Mouse (Mus musculus): ENCODE data around the gene B9d2. TPM values are rescaled to one million over a fixed set of nuclear protein-coding genes. Genes with fewer than 3 reads are reported as not detected.

B9d2 gene
- polyA plus RNA-seq, 1 experiment from 2014 or later: 38.2 TPM

DNA sequence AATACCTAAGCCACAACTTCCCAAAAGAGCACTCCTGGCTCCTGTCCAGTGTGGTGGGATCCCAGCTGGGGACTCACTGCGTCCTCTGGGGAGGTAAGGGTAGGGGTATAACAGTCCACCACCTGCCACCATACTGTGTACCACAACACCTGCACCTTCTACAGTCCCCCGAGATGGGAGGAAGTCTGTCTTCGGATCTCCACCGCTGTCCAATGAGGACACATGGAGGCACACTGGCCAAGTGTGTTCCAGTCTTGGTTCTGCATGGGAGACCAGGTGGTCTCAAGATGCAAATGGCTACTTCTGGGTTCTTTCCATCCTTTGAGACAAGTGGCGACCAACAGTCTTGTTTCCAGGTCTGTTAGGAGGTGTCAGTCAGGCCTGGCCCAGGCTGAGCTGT lies 30.6 kb downstream of the B9d2 start:
- peaks cover 43% of the 10 kb centered on the region for H3K4me1 ChIP-seq (replicated peaks; ENCODE audit: control insufficient read depth, insufficient read depth, low read length)

DNA sequence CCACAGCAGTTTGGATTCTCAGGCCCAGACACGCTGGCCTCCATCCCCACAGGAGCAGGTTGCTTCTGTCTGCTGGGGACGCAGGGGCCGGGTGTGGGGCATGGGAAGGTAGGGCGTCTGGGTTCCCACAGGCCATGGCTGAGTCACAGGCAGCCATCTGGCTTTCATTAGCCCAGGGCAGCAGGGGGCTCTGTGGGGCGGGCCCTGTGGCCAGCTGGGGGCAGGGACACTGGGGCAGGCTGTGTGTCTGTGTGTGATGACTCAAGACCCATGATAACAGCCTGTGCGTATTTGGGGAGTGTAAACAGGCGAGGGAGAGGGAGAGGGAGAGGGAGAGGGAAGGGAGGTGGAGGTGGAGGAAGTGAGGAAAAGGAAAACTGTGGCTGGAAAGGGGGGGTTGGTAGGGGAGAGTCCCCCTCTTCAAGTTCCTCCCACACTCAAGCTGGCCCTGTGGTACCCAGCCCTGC lies 31.2 kb downstream of the B9d2 start:
- Histone ChIP-seq H3K27ac (ENCODE audit: low read depth, low read length) (peak overlapping the region; percentile 67; the same call in 1 of the 2 replicates), H3K4me2 (no peak overlapping the region), H3K4me1 (replicated peaks; ENCODE audit: control insufficient read depth, insufficient read depth, low read length) (peaks cover 39% of the 10 kb centered on the region), H3K36me3 (ENCODE audit: control insufficient read depth, insufficient read depth, low read length) (peaks cover 35% of the 10 kb centered on the region), H3K9me3 (ENCODE audit: control insufficient read depth, low read length) (no peaks in the 10 kb centered on the region), H3K4me3 (ENCODE audit: low read depth, low read length) (no peak overlapping the region), H3K27me3 (replicated peaks; ENCODE audit: control insufficient read depth, insufficient read depth, low read length) (no peaks in the 10 kb centered on the region), H3K9ac (ENCODE audit: low read depth, low read length) (no peak overlapping the region)
- ATAC-seq (replicated peaks; ENCODE audit: low FRiP score) (peak; percentile 48), DNase-seq (ENCODE audit: low spot score) (peak; percentile 56)
- WGBS: 22% methylated on average over 7 of the region's 7 CpGs

More for the DNA sequence above, 30.6 kb downstream of the B9d2 start:
- DNase-seq (ENCODE audit: low spot score): no peak
- no peak for ATAC-seq (replicated peaks; ENCODE audit: low FRiP score)
- Histone ChIP-seq H3K27ac (ENCODE audit: low read depth, low read length) (peak overlapping the region; percentile 33; the same call in 1 of the 2 replicates), H3K4me2 (no peak overlapping the region), H3K9ac (ENCODE audit: low read depth, low read length) (no peak overlapping the region), H3K4me3 (ENCODE audit: low read depth, low read length) (no peak overlapping the region), H3K36me3 (ENCODE audit: control insufficient read depth, insufficient read depth, low read length) (peaks cover 34% of the 10 kb centered on the region), H3K9me3 (ENCODE audit: control insufficient read depth, low read length) (no peaks in the 10 kb centered on the region), H3K27me3 (replicated peaks; ENCODE audit: control insufficient read depth, insufficient read depth, low read length) (no peaks in the 10 kb centered on the region)
- WGBS: 71% methylated on average over 5 of the region's 5 CpGs

DNA sequence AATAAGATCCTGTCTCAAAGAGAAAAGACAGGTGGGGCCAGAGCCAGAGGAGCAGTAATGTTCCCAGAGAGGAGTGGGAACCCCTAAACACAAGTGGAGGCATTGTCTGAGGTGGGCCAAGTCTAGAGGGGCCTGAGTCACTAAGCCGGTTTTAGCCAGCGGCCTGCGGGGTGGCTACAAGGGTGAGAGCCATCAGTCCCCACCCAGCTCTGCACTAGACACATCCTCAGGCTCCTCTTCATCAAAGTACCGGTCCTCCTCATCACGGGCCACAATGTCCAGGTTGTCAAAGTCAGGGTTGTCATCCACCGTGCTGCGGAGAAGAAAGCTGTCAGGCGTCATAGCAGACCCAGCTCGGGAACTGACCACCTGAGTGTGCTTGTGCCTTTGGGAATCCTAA lies 32.2 kb downstream of the B9d2 start:
- DNase-seq (ENCODE audit: low spot score) (no peak), ATAC-seq (replicated peaks; ENCODE audit: low FRiP score) (no peak)
- Histone ChIP-seq H3K27me3 (replicated peaks; ENCODE audit: control insufficient read depth, insufficient read depth, low read length) (no peaks in the 10 kb centered on the region), H3K36me3 (ENCODE audit: control insufficient read depth, insufficient read depth, low read length) (peaks cover 35% of the 10 kb centered on the region), H3K4me1 (replicated peaks; ENCODE audit: control insufficient read depth, insufficient read depth, low read length) (peaks cover 35% of the 10 kb centered on the region), H3K9ac (ENCODE audit: low read depth, low read length) (no peak overlapping the region), H3K4me2 (no peak overlapping the region), H3K27ac (ENCODE audit: low read depth, low read length) (no peak overlapping the region), H3K4me3 (ENCODE audit: low read depth, low read length) (no peak overlapping the region), H3K9me3 (ENCODE audit: control insufficient read depth, low read length) (no peaks in the 10 kb centered on the region)
- whole genome bisulfite sequencing: 85% methylated on average over 9 of the region's 9 CpGs

- WGBS: 91% methylated on average over 8 of the region's 8 CpGs
- no peaks in the 10 kb centered on the region for H3K9me3 ChIP-seq (ENCODE audit: control insufficient read depth, low read length)
- H3K36me3 ChIP-seq (ENCODE audit: control insufficient read depth, insufficient read depth, low read length): peaks cover 35% of the 10 kb centered on the region
- H3K4me1 ChIP-seq (replicated peaks; ENCODE audit: control insufficient read depth, insufficient read depth, low read length): peaks cover 34% of the 10 kb centered on the region
- H3K4me3 ChIP-seq (ENCODE audit: low read depth, low read length): no peak overlapping the region
- H3K4me2 ChIP-seq: no peak overlapping the region
- H3K27ac ChIP-seq (ENCODE audit: low read depth, low read length): no peak overlapping the region
- no peak for ATAC-seq (replicated peaks; ENCODE audit: low FRiP score)
- no peak overlapping the region for H3K9ac ChIP-seq (ENCODE audit: low read depth, low read length)
- DNase-seq (ENCODE audit: low spot score): no peak
- no peaks in the 10 kb centered on the region for H3K27me3 ChIP-seq (replicated peaks; ENCODE audit: control insufficient read depth, insufficient read depth, low read length)
These were observed 34.0 kb downstream of the B9d2 start for GRCm38 (mm10) chr7:25714581-25714980.

- Histone ChIP-seq H3K4me2 (no peak overlapping the region), H3K4me1 (replicated peaks; ENCODE audit: control insufficient read depth, insufficient read depth, low read length) (peaks cover 27% of the 10 kb centered on the region), H3K9ac (ENCODE audit: low read depth, low read length) (no peak overlapping the region), H3K9me3 (ENCODE audit: control insufficient read depth, low read length) (no peaks in the 10 kb centered on the region), H3K27me3 (replicated peaks; ENCODE audit: control insufficient read depth, insufficient read depth, low read length) (no peaks in the 10 kb centered on the region), H3K4me3 (ENCODE audit: low read depth, low read length) (no peak overlapping the region), H3K27ac (ENCODE audit: low read depth, low read length) (no peak overlapping the region), H3K36me3 (ENCODE audit: control insufficient read depth, insufficient read depth, low read length) (peaks cover 38% of the 10 kb centered on the region)
- ATAC-seq (replicated peaks; ENCODE audit: low FRiP score) (no peak), DNase-seq (ENCODE audit: low spot score) (no peak)
- 94% methylated on average over 22 of the region's 22 CpGs for WGBS
These were observed 35.2 kb downstream of the B9d2 start for GRCm38 (mm10) chr7:25715731-25716271.

- Histone ChIP-seq H3K9me3 (ENCODE audit: control insufficient read depth, low read length) (no peaks in the 10 kb centered on the region), H3K4me1 (replicated peaks; ENCODE audit: control insufficient read depth, insufficient read depth, low read length) (peaks cover 19% of the 10 kb centered on the region), H3K4me2 (peak overlapping the region; percentile 77), H3K9ac (ENCODE audit: low read depth, low read length) (no peak overlapping the region; the same call in 1 of the 2 replicates), H3K27ac (ENCODE audit: low read depth, low read length) (no peak overlapping the region), H3K27me3 (replicated peaks; ENCODE audit: control insufficient read depth, insufficient read depth, low read length) (no peaks in the 10 kb centered on the region), H3K4me3 (ENCODE audit: low read depth, low read length) (peak overlapping the region; percentile 65), H3K36me3 (ENCODE audit: control insufficient read depth, insufficient read depth, low read length) (peaks cover 43% of the 10 kb centered on the region)
- ATAC-seq (replicated peaks; ENCODE audit: low FRiP score) (no peak), DNase-seq (ENCODE audit: low spot score) (no peak)
- 90% methylated on average over 3 of the region's 3 CpGs for WGBS
These were observed 36.9 kb downstream of the B9d2 start for GRCm38 (mm10) chr7:25717478-25717877.

DNA sequence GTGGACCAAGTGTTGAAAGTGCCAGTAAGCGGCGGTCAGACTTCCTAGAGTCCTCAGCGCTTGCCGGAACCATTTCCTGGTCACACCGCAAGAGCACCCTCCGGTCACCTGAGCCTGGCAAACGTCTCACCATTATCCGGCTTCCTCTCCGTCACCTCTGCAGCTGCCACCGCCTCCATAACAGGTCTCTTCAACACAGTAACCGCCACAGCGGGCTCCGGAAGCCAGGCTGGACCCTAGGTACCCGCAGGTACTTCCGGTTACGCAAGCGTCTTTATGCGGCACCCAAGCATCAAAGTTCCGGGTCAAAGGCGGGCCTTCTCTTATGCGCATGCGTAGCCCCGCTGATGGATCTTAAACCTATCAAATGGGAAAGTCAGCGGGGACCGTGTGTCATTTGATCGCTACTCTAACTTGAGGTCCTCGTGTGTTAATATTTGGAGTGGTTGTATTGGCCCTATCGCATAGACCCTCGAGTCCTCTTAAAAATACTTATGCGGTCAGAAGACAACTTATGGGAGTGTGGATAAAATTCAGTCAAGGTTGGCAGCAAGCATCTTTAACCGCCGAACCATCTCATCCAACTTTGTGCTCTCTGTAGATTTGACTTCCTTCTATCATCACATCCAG lies 38.3 kb downstream of the B9d2 start, which contains the start of gene Ccdc97:
TSS of gene Ccdc97 (minus strand) at position 301 of the 630 bp plus-strand sequence.
- H3K36me3 ChIP-seq (ENCODE audit: control insufficient read depth, insufficient read depth, low read length): peaks cover 40% of the 10 kb centered on the region
- 2% methylated on average over 32 of the region's 32 CpGs for WGBS
- H3K4me3 ChIP-seq (ENCODE audit: low read depth, low read length): peak within 1 kb of the TSS; percentile 65
- H3K9ac ChIP-seq (ENCODE audit: low read depth, low read length): peak within 1 kb of the TSS; percentile 72
- no peaks in the 10 kb centered on the region for H3K9me3 ChIP-seq (ENCODE audit: control insufficient read depth, low read length)
- peak; percentile 87 for DNase-seq (ENCODE audit: low spot score)
- H3K4me2 ChIP-seq: peak within 1 kb of the TSS; percentile 77
- ATAC-seq (replicated peaks; ENCODE audit: low FRiP score): peak; percentile 75
- H3K4me1 ChIP-seq (replicated peaks; ENCODE audit: control insufficient read depth, insufficient read depth, low read length): peaks cover 18% of the 10 kb centered on the region
- H3K27ac ChIP-seq (ENCODE audit: low read depth, low read length): peak within 1 kb of the TSS; percentile 83
- H3K27me3 ChIP-seq (replicated peaks; ENCODE audit: control insufficient read depth, insufficient read depth, low read length): no peaks in the 10 kb centered on the region

DNA sequence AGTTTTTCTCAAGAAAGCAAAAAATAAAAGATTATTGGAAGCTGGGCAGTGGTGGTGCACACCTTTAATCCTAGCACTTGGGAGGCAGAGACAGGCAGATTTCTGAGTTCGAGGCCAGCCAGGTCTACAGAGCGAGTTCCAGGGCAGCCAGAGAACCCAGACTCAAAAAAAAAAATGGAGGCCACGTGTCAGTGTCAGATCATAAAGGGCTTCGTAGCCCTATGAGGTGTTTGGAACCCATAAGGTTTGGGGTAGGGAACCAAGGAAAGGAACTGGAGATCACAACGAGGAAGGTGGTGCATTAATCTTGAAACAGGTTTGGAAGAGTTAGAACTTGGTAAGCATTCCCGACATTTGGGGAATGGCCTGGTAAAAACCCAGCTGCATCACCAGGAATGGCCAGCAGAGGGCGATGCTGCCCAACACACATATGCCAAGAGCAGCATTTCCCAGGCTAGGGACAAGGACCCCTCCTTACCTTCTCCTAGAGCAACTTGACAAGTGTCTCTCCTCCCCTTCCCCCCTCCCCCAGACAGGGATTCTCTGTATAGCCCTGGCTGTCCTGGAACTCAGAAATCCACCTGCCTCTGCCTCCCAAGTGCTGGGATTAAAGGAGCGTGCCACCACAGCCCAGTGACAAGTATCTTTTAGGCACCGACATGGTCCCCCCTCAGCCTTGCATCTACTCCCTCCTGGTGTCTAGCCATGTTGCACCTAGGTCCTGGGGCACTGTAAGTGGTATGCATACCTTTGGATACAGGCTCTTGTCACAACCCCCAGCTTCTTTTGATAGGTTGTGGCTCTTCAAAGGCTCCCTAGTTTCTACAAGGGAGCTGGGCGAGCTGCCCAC lies 39.4 kb downstream of the B9d2 start:
- no peaks in the 10 kb centered on the region for H3K9me3 ChIP-seq (ENCODE audit: control insufficient read depth, low read length)
- no peak overlapping the region for H3K9ac ChIP-seq (ENCODE audit: low read depth, low read length)
- 56% methylated on average over 10 of the region's 10 CpGs for WGBS
- no peaks in the 10 kb centered on the region for H3K27me3 ChIP-seq (replicated peaks; ENCODE audit: control insufficient read depth, insufficient read depth, low read length)
- DNase-seq (ENCODE audit: low spot score) (peak; percentile 74), ATAC-seq (replicated peaks; ENCODE audit: low FRiP score) (0 out of 2 replicates have a peak, but pooled peaks have one; percentile 27)
- peaks cover 41% of the 10 kb centered on the region for H3K36me3 ChIP-seq (ENCODE audit: control insufficient read depth, insufficient read depth, low read length)
- H3K4me2 ChIP-seq: peak overlapping the region; percentile 77
- peaks cover 18% of the 10 kb centered on the region for H3K4me1 ChIP-seq (replicated peaks; ENCODE audit: control insufficient read depth, insufficient read depth, low read length)
- peak overlapping the region; percentile 65 for H3K4me3 ChIP-seq (ENCODE audit: low read depth, low read length)
- peak overlapping the region; percentile 83 for H3K27ac ChIP-seq (ENCODE audit: low read depth, low read length)
